Mouse (Mus musculus) heart, adult 18-20 months (tissue): ENCODE data around the gene Asic3. TPM values are rescaled to one million over a fixed set of nuclear protein-coding genes. Genes with fewer than 3 reads are reported as not detected.
"Not testable (repeated sequence)": the region's sequence is repeated elsewhere in the genome, so short reads cannot be mapped to it uniquely, and the experiment has no call there.

Source experiments
- DNase-seq, 2 experiments: peaks; one replicate each; pipeline ENCODE4 v3.0.0; 2021 to 2022; ENCODE audit warnings: mixed read lengths in 1 of 2
- total RNA-seq, 2 experiments: library from RNA; stranded (reverse); gene quantifications; 2 replicates each; pipeline ENCODE4 v1.2.3; 2021

Gene Asic3
- total RNA-seq, 2 experiments from 2014 or later = not detected

- DNase-seq = no peak
Observed at GRCm38 (mm10) chr5:24388246-24388915, 24.8 kb upstream of the Asic3 start.

- peak in 1 of 2 experiments; percentile 57 for DNase-seq
Observed at GRCm38 (mm10) chr5:24389011-24389657, 24.1 kb upstream of the Asic3 start.

GRCm38 (mm10) chr5:24389658-24390020 is 23.6 kb upstream of the Asic3 start:
- DNase-seq = no peak

GRCm38 (mm10) chr5:24391864-24392263 is 21.3 kb upstream of the Asic3 start, which contains the start of gene Atg9b:
Atg9b (minus strand) TSS chr5:24392143.
- no peak for DNase-seq

- DNase-seq = no peak
Observed at GRCm38 (mm10) chr5:24392724-24393123, 20.5 kb upstream of the Asic3 start.

- DNase-seq = peak; percentile 88 to 94
Observed at GRCm38 (mm10) chr5:24393392-24393997, 19.7 kb upstream of the Asic3 start, which contains the start of gene Abcb8. Abcb8 (plus strand) TSS chr5:24393663.

- peak; percentile 99 for DNase-seq
Observed at GRCm38 (mm10) chr5:24394165-24394894, 18.9 kb upstream of the Asic3 start.

GRCm38 (mm10) chr5:24396254-24396653 is 16.9 kb upstream of the Asic3 start:
- DNase-seq = not testable (repeated sequence)

GRCm38 (mm10) chr5:24399686-24400085 is 13.5 kb upstream of the Asic3 start:
- no peak for DNase-seq

- no peak for DNase-seq
Observed at GRCm38 (mm10) chr5:24400362-24400761, 12.8 kb upstream of the Asic3 start.

GRCm38 (mm10) chr5:24400911-24401605 is 12.1 kb upstream of the Asic3 start:
- DNase-seq = no peak

- no peak for DNase-seq
Observed at GRCm38 (mm10) chr5:24401969-24402368, 11.2 kb upstream of the Asic3 start.

GRCm38 (mm10) chr5:24404594-24405360 is 8.4 kb upstream of the Asic3 start:
- DNase-seq = no peak

GRCm38 (mm10) chr5:24405389-24405876 is 7.8 kb upstream of the Asic3 start:
- no peak for DNase-seq

GRCm38 (mm10) chr5:24408651-24409050 is 4.5 kb upstream of the Asic3 start:
- peak in 1 of 2 experiments; percentile 24 for DNase-seq

- DNase-seq = no peak
Observed at GRCm38 (mm10) chr5:24409466-24409865, 3.7 kb upstream of the Asic3 start.

- no peak for DNase-seq
Observed at GRCm38 (mm10) chr5:24412063-24412462, 1.1 kb upstream of the Asic3 start.

- no peak for DNase-seq
Observed at GRCm38 (mm10) chr5:24413938-24414337, 746 bp downstream of the Asic3 start.

- DNase-seq = peak; percentile 70 to 78
Observed at GRCm38 (mm10) chr5:24416222-24416736, 3.1 kb downstream of the Asic3 start.

GRCm38 (mm10) chr5:24417587-24417986 is 4.4 kb downstream of the Asic3 start:
- no peak for DNase-seq

- no peak for DNase-seq
Observed at GRCm38 (mm10) chr5:24420381-24420780, 7.2 kb downstream of the Asic3 start.
